Mouse (Mus musculus) heart, postnatal 0 days (tissue): ENCODE data around the gene Gm21954. TPM values are rescaled to one million over a fixed set of nuclear protein-coding genes. Genes with fewer than 3 reads are reported as not detected.
A peak's percentile ranks its signal among the peaks of the same experiment; 100 is the strongest.

Experiments used
- ATAC-seq: fragments of 200-750 bp; cut with Nextera tagmentation; 2 replicates; pipeline ENCODE4 v1.8.0; 2017; ENCODE audit warnings: low read depth, moderate number of reproducible peaks, moderate library complexity; ENCODE audit not compliant: insufficient read depth
- DNase-seq: peaks from one replicate; pipeline ENCODE4 v3.0.0-alpha.2; 2016; ENCODE audit warnings: low spot score
- H3K27ac ChIP-seq: fragments of 300-500 bp; sonication (generic); 2 replicates; pipeline ENCODE4 v1.5.1; 2014; ENCODE audit warnings: low read depth, mild to moderate bottlenecking
- H3K27me3 ChIP-seq: fragments of 300-500 bp; sonication (generic); 2 replicates; pipeline ENCODE4 v1.6.1; 2014; ENCODE audit warnings: low read length, mixed read lengths; ENCODE audit not compliant: control insufficient read depth, insufficient read depth
- H3K36me3 ChIP-seq: fragments of 300-500 bp; sonication (generic); replicated peaks from 2 replicates; pipeline ENCODE4 v1.6.1; 2014; ENCODE audit warnings: low read length, mixed read lengths; ENCODE audit not compliant: control insufficient read depth, insufficient read depth
- H3K4me1 ChIP-seq: fragments of 300-500 bp; sonication (generic); 2 replicates; pipeline ENCODE4 v1.6.1; 2014; ENCODE audit warnings: antibody characterized with exemption; ENCODE audit not compliant: control insufficient read depth, insufficient read depth
- H3K4me2 ChIP-seq: fragments of 300-500 bp; sonication (generic); 2 replicates; pipeline ENCODE4 v1.6.1; 2014; ENCODE audit warnings: low read depth, mild to moderate bottlenecking, low read length, moderate library complexity
- H3K4me3 ChIP-seq: fragments of 300-500 bp; sonication (generic); 2 replicates; pipeline ENCODE4 v1.5.1; 2014; ENCODE audit warnings: low read depth, low read length
- H3K9ac ChIP-seq: fragments of 300-500 bp; sonication (generic); replicated peaks from 2 replicates; pipeline ENCODE4 v1.6.1; 2014; ENCODE audit warnings: low read depth, low read length, mixed read lengths
- H3K9me3 ChIP-seq: fragments of 300-500 bp; sonication (generic); replicated peaks from 2 replicates; pipeline ENCODE4 v1.6.1; 2016; ENCODE audit warnings: low read length; ENCODE audit not compliant: control insufficient read depth
- CTCF ChIP-seq: IDR thresholded peaks from 2 replicates; pipeline ENCODE4 v1.5.1; 2016; ENCODE audit warnings: antibody characterized with exemption, control low read depth, low read depth
- EP300 ChIP-seq: IDR thresholded peaks from 2 replicates; pipeline ENCODE4 v1.6.1; 2016; ENCODE audit warnings: antibody characterized with exemption, low read depth
- WGBS: fragments of 180-500 bp; shearing (Covaris S2); extraction: QIAGEN DNeasy Blood & Tissue Kit; methylation state at CpG from one replicate; pipeline ENCODE4 v1.1.7; 2014; 5-methylcytosine and 5-hydroxymethylcytosine counted together
- polyA plus RNA-seq: library from polyadenylated mRNA; unstranded; fragments of >200 nt; fragmentation: Nextera tagmentation; extraction: Ambion mirVana; gene quantifications from 2 replicates; pipeline ENCODE4 v1.2.1, GENCODE M21; 2015
- total RNA-seq: library from RNA; depleted of rRNA; stranded (reverse); fragments of >200 nt; gene quantifications from 2 replicates; pipeline ENCODE4 v1.2.3, GENCODE M21; 2014; ENCODE audit warnings: low replicate concordance

Gm21954 gene
- total and polyA plus RNA-seq, 2 experiments from 2014 or later, result not detected

DNA sequence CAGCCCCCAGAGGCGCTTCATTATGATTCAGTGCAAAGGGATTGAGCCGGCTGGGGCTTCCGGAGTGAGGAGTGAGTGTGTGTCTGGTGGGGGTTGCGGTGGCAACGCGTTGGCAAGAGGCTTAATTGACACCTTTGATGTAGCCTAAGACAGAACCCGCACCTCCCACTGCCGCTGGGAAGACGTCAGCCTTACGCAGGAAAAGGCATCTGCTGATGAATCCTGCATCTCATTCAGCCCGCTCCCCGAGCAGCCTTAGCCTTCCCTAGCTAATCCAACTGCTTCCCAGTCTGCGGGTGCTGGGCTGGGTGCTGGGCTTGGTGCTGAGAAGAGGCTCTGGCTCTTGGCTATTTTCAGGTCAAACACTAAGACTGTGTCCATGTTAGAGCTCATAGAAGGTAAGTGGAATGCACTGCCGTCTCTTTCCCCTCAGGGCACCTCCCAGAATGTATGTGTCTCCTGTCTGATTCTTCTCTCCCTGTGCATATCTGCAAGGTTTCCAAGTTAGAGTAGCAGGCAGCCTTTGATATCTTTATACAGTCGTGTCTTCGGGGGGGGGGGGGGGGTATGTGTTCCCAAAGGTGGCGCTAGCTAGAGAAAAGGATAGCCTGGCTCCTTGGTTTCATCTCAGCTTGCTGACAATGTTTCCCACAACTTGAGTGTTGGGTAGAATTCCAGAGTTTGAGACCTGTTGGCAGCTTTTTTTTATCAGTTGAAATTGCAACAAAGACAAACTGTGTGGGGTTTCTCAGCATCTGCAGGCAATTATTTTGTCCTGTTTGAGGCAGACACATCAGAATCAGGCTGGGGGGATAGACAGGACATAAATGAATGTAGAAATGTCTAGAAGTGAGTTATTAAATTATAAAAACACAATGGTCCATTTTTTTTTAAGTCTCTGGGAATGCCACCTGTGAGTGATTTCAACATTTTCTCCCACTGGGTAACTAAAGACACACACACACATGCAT is 10.0 kb downstream of the Gm21954 start:
- 3% methylated on average over 17 of the region's 17 CpGs for WGBS
- Histone ChIP-seq H3K4me1 (0 out of 2 replicates have a peak, but pooled peaks cover 3% of the 10 kb centered on the region), H3K4me3 (peak overlapping the region; percentile 38), H3K36me3 (no peaks in the 10 kb centered on the region), H3K9ac (no peak overlapping the region), H3K4me2 (peak overlapping the region; percentile 55), H3K27ac (no peak overlapping the region), H3K9me3 (no peaks in the 10 kb centered on the region), H3K27me3 (no peaks in the 10 kb centered on the region)
- DNase-seq, result peak; percentile 13
- peak; percentile 33; the same call in 1 of the 2 replicates for ATAC-seq
- no peak for TF ChIP-seq CTCF
- TF ChIP-seq EP300, result no peak

- H3K27ac ChIP-seq, result no peak overlapping the region
- WGBS, result 74% methylated on average over 3 of the region's 3 CpGs
- no peaks in the 10 kb centered on the region for H3K9me3 ChIP-seq
- H3K4me1 ChIP-seq, result 0 out of 2 replicates have a peak, but pooled peaks cover 3% of the 10 kb centered on the region
- no peaks in the 10 kb centered on the region for H3K36me3 ChIP-seq
- H3K9ac ChIP-seq, result no peak overlapping the region
- no peak for ATAC-seq
- H3K4me2 ChIP-seq, result peak overlapping the region; percentile 55
- DNase-seq, result no peak
- H3K27me3 ChIP-seq, result no peaks in the 10 kb centered on the region
- H3K4me3 ChIP-seq, result no peak overlapping the region
- TF ChIP-seq EP300 (no peak), CTCF (no peak)
Measured at GRCm38 (mm10) chr3:55461092-55461491, 10.9 kb downstream of the Gm21954 start.

GRCm38 (mm10) chr3:55452464-55452863 is 19.5 kb downstream of the Gm21954 start:
- Histone ChIP-seq H3K27ac (no peak overlapping the region), H3K4me1 (0 out of 2 replicates have a peak, but pooled peaks cover 3% of the 10 kb centered on the region), H3K9me3 (no peaks in the 10 kb centered on the region), H3K4me2 (no peak overlapping the region), H3K27me3 (no peaks in the 10 kb centered on the region), H3K9ac (no peak overlapping the region), H3K4me3 (no peak overlapping the region), H3K36me3 (no peaks in the 10 kb centered on the region)
- DNase-seq (no peak), ATAC-seq (no peak)
- WGBS, result 89% methylated on average over 2 of the region's 2 CpGs
- TF ChIP-seq CTCF, result no peak
- no peak for TF ChIP-seq EP300

DNA sequence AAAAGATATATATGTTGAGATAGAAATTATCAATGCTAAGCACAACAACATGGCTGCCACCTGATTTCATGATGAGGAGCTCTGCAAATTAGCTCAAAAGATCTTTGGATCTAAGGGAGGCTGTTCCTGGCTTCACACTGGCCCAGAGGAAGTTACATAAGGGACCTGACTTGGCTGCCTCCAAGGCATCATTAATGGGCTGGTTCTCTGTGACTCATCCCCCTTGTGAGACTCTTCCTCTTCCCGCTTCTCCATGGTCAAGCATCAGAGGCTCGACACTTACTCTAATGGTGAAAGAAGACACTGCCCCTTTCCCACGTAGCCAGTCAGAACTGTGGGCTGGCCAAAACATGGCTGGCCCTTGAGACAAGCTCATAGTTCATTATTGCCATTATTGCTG is 20.1 kb downstream of the Gm21954 start:
- H3K4me1 ChIP-seq, result 0 out of 2 replicates have a peak, but pooled peaks cover 3% of the 10 kb centered on the region
- TF ChIP-seq EP300 (no peak), CTCF (no peak)
- 69% methylated on average over 3 of the region's 3 CpGs for WGBS
- DNase-seq (no peak), ATAC-seq (no peak)
- H3K9me3 ChIP-seq, result no peaks in the 10 kb centered on the region
- H3K36me3 ChIP-seq, result no peaks in the 10 kb centered on the region
- H3K27me3 ChIP-seq, result no peaks in the 10 kb centered on the region
- H3K4me2 ChIP-seq, result no peak overlapping the region
- H3K27ac ChIP-seq, result no peak overlapping the region
- no peak overlapping the region for H3K4me3 ChIP-seq
- no peak overlapping the region for H3K9ac ChIP-seq

DNA sequence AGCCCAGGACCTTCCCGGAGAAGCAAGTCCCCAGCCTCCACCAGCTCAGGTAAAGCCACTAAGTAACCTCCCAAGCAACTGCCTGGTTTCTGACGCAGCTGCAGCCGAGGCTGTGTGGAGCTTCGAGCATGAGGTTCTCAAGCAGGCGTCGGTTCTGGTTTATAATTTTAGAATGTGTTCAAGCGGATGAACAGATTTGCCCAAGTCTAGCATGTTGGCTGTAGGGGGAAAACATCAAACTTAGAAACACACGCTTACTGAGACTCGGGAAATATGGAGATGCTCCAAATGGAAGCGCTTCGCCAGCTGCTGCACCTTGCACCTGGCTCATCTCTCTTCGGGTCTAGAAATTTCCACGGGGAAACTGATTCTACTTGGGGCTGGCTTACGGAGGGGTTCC is 21.0 kb downstream of the Gm21954 start:
- DNase-seq (no peak), ATAC-seq (no peak)
- H3K4me1 ChIP-seq, result 0 out of 2 replicates have a peak, but pooled peaks cover 3% of the 10 kb centered on the region
- H3K4me2 ChIP-seq, result no peak overlapping the region
- H3K9me3 ChIP-seq, result no peaks in the 10 kb centered on the region
- H3K9ac ChIP-seq, result no peak overlapping the region
- TF ChIP-seq CTCF, result no peak
- no peak for TF ChIP-seq EP300
- H3K27me3 ChIP-seq, result no peaks in the 10 kb centered on the region
- no peak overlapping the region for H3K4me3 ChIP-seq
- H3K27ac ChIP-seq, result no peak overlapping the region
- no peaks in the 10 kb centered on the region for H3K36me3 ChIP-seq
- 86% methylated on average over 14 of the region's 14 CpGs for WGBS
